Mouse (Mus musculus) hindbrain, embryonic 15.5 days (tissue): ENCODE measurements around the gene Tpd52l2. TPM values are rescaled to one million over a fixed set of nuclear protein-coding genes. Genes with fewer than 3 reads are reported as not detected.

Experiments used
- ATAC-seq: fragments of 200-750 bp; cut with Nextera tagmentation; 2 replicates; pipeline ENCODE4 v1.8.0; 2017; ENCODE audit warnings: low read depth, moderate number of reproducible peaks, moderate TSS enrichment; ENCODE audit not compliant: low FRiP score
- H3K27ac ChIP-seq: fragments of 300-500 bp; sonication (generic); replicated peaks from 2 replicates; pipeline ENCODE4 v1.5.1; 2015; ENCODE audit warnings: mild to moderate bottlenecking, inconsistent platforms
- H3K27me3 ChIP-seq: fragments of 300-500 bp; sonication (generic); 2 replicates; pipeline ENCODE4 v1.6.1; 2015; ENCODE audit warnings: control low read depth, inconsistent platforms
- H3K36me3 ChIP-seq: fragments of 300-500 bp; sonication (generic); 2 replicates; pipeline ENCODE4 v1.6.1; 2015; ENCODE audit warnings: control low read depth, inconsistent platforms
- H3K4me1 ChIP-seq: fragments of 300-500 bp; sonication (generic); replicated peaks from 2 replicates; pipeline ENCODE4 v1.6.1; 2015; ENCODE audit warnings: control low read depth, inconsistent platforms
- H3K4me2 ChIP-seq: fragments of 300-500 bp; sonication (generic); 2 replicates; pipeline ENCODE4 v1.6.1; 2015; ENCODE audit warnings: moderate library complexity, mild to moderate bottlenecking, inconsistent platforms
- H3K4me3 ChIP-seq: fragments of 300-500 bp; sonication (generic); 2 replicates; pipeline ENCODE4 v1.5.1; 2015; ENCODE audit warnings: mild to moderate bottlenecking, inconsistent platforms
- H3K9ac ChIP-seq: fragments of 300-500 bp; sonication (generic); 2 replicates; pipeline ENCODE4 v1.6.1; 2015; ENCODE audit warnings: inconsistent platforms
- H3K9me3 ChIP-seq: fragments of 300-500 bp; sonication (generic); 2 replicates; pipeline ENCODE4 v1.6.1; 2016; ENCODE audit warnings: control low read depth, inconsistent platforms
- WGBS: fragments of 180-500 bp; shearing (Covaris S2); methylation state at CpG from one replicate; pipeline ENCODE4 v1.1.7; 2015; 5-methylcytosine and 5-hydroxymethylcytosine counted together
- polyA plus RNA-seq: library from polyadenylated mRNA; unstranded; fragments of >200 nt; fragmentation: Nextera tagmentation; extraction: Ambion mirVana; gene quantifications from 2 replicates; pipeline ENCODE4 v1.2.1, GENCODE M21; 2015

The Tpd52l2 gene
- polyA plus RNA-seq = 117 and 118 TPM in 2 replicates

GRCm38 (mm10) chr2:181496831-181497547, at the start of gene Tpd52l2:
Gene Tpd52l2, plus strand, starts transcription at chr2:181497142.
- Histone ChIP-seq H3K4me1 (peaks cover 18% of the 10 kb centered on the region), H3K36me3 (peaks cover 23% of the 10 kb centered on the region), H3K27me3 (no peaks in the 10 kb centered on the region), H3K27ac (peak within 1 kb of the TSS; percentile 91), H3K4me3 (peak within 1 kb of the TSS; percentile 95), H3K9ac (peak within 1 kb of the TSS; percentile 96), H3K4me2 (peak within 1 kb of the TSS; percentile 99), H3K9me3 (no peaks in the 10 kb centered on the region)
- under 1% methylated on average over 46 of the region's 46 CpGs for WGBS
- peak; percentile 97 for ATAC-seq

GRCm38 (mm10) chr2:181452181-181452580, 44.8 kb upstream of the Tpd52l2 start:
- ATAC-seq = no peak
- Histone ChIP-seq H3K4me3 (no peak overlapping the region), H3K27me3 (no peaks in the 10 kb centered on the region; the same call in 1 of the 2 replicates), H3K27ac (no peak overlapping the region), H3K36me3 (no peaks in the 10 kb centered on the region), H3K4me2 (no peak overlapping the region), H3K9ac (no peak overlapping the region), H3K4me1 (peaks cover 6% of the 10 kb centered on the region; the same call in 1 of the 2 replicates), H3K9me3 (no peaks in the 10 kb centered on the region)
- 69% methylated on average over 4 of the region's 4 CpGs for WGBS

DNA sequence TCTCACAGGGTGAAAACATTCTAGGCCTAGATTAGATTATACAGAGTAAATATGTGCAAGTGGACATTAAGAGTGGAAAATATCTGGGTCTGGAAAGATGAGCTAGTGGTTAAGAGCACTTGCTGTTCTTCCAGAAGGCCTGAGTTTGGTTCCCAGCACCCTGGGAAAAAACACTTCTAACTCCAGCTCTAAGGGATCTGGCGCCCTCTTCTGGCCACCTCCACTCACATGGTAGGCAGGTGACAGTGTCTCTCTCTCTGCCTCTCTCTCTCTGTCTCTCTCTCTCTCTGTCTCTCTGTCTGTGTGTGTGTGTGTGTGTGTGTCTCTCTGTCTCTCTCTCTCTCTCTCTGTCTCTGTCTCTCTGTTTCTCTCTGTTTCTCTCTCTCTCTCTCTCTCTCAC, 43.7 kb upstream of the Tpd52l2 start:
- Histone ChIP-seq H3K9me3 (no peaks in the 10 kb centered on the region), H3K36me3 (no peaks in the 10 kb centered on the region), H3K9ac (no peak overlapping the region), H3K4me3 (no peak overlapping the region), H3K27me3 (no peaks in the 10 kb centered on the region; the same call in 1 of the 2 replicates), H3K27ac (no peak overlapping the region), H3K4me2 (no peak overlapping the region), H3K4me1 (peaks cover 16% of the 10 kb centered on the region)
- WGBS = 44% methylated on average over 1 of the region's 1 CpGs
- no peak for ATAC-seq

GRCm38 (mm10) chr2:181455899-181456298, 41.0 kb upstream of the Tpd52l2 start:
- no peak overlapping the region for H3K27ac ChIP-seq
- H3K9ac ChIP-seq = no peak overlapping the region
- peaks cover 30% of the 10 kb centered on the region for H3K4me1 ChIP-seq
- H3K27me3 ChIP-seq = no peaks in the 10 kb centered on the region; the same call in 1 of the 2 replicates
- H3K4me3 ChIP-seq = no peak overlapping the region
- 83% methylated on average over 2 of the region's 2 CpGs for WGBS
- H3K4me2 ChIP-seq = no peak overlapping the region
- H3K36me3 ChIP-seq = no peaks in the 10 kb centered on the region
- no peak for ATAC-seq
- no peaks in the 10 kb centered on the region for H3K9me3 ChIP-seq

DNA sequence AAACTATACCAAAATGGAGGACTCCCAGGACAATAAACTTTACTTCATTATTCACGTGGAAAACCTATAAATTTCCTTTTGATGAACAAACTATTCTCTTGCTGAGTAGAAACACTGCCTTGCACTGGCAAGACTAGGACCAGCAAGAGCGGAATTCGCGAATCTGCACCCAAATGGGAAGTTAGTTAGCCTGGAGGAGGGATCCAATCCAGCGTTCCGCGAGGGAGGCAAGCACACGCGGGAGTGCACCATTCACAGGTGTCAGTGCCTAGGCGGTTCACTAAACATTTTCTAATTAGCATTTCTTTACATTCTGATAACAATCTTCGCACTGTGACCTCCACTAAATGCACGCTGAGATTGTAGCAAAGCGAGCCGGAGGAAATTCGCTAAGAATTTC, 39.1 kb upstream of the Tpd52l2 start:
- H3K9me3 ChIP-seq = no peaks in the 10 kb centered on the region
- ATAC-seq = no peak
- peaks cover 33% of the 10 kb centered on the region for H3K4me1 ChIP-seq
- no peak overlapping the region for H3K27ac ChIP-seq
- peak overlapping the region; percentile 98 for H3K4me2 ChIP-seq
- H3K9ac ChIP-seq = peak overlapping the region; percentile 84
- WGBS = 2% methylated on average over 15 of the region's 15 CpGs
- H3K4me3 ChIP-seq = peak overlapping the region; percentile 81
- H3K27me3 ChIP-seq = no peaks in the 10 kb centered on the region; the same call in 1 of the 2 replicates
- no peaks in the 10 kb centered on the region for H3K36me3 ChIP-seq

- no peaks in the 10 kb centered on the region for H3K9me3 ChIP-seq
- peaks cover 40% of the 10 kb centered on the region for H3K4me1 ChIP-seq
- H3K27me3 ChIP-seq = no peaks in the 10 kb centered on the region; the same call in 1 of the 2 replicates
- ATAC-seq = 0 out of 2 replicates have a peak, but pooled peaks have one; percentile 1
- H3K4me2 ChIP-seq = peak overlapping the region; percentile 98
- H3K4me3 ChIP-seq = peak overlapping the region; percentile 81
- peak overlapping the region; percentile 72 for H3K27ac ChIP-seq
- H3K36me3 ChIP-seq = no peaks in the 10 kb centered on the region
- H3K9ac ChIP-seq = peak overlapping the region; percentile 84
- WGBS = under 1% methylated on average over 55 of the region's 72 CpGs
These were observed 38.4 kb upstream of the Tpd52l2 start for GRCm38 (mm10) chr2:181458411-181459152.

DNA sequence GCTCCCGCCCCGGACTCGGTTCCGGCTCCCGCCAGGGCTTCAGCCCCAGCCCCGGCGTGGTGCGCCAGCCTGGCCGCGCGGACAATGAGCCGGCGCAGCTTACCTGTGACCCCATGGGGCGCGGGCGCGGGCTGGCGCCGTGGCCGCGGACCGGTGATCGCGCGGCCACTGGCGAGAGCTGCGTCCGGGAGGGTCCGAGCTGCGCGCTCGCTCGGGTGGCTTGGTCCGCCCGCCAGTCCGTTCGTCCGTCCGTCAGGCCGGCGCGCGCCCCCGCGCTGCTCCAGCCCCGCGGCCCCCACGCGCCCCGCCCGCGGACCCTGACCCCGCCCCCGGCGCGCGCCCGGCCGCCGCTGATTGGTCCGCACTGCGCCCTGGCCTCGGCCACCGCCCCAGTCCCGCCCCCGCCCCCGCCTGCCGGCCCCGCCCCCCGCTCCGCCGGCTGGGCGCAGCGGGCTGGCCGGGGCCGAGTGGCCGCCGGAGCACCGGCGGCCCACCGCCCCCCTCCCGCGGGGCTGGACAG, 37.7 kb upstream of the Tpd52l2 start, which contains the start of gene Zbtb46:
TSS of gene Zbtb46 (minus strand) at position 274 of the 520 bp plus-strand sequence.
- H3K27ac ChIP-seq = peak within 1 kb of the TSS; percentile 72
- no peaks in the 10 kb centered on the region for H3K36me3 ChIP-seq
- peak; percentile 91 for ATAC-seq
- H3K4me2 ChIP-seq = peak within 1 kb of the TSS; percentile 98
- H3K9ac ChIP-seq = peak within 1 kb of the TSS; percentile 84
- no peaks in the 10 kb centered on the region for H3K9me3 ChIP-seq
- H3K27me3 ChIP-seq = no peaks in the 10 kb centered on the region; the same call in 1 of the 2 replicates
- WGBS = under 1% methylated on average over 58 of the region's 83 CpGs
- peak within 1 kb of the TSS; percentile 81 for H3K4me3 ChIP-seq
- peaks cover 41% of the 10 kb centered on the region for H3K4me1 ChIP-seq

DNA sequence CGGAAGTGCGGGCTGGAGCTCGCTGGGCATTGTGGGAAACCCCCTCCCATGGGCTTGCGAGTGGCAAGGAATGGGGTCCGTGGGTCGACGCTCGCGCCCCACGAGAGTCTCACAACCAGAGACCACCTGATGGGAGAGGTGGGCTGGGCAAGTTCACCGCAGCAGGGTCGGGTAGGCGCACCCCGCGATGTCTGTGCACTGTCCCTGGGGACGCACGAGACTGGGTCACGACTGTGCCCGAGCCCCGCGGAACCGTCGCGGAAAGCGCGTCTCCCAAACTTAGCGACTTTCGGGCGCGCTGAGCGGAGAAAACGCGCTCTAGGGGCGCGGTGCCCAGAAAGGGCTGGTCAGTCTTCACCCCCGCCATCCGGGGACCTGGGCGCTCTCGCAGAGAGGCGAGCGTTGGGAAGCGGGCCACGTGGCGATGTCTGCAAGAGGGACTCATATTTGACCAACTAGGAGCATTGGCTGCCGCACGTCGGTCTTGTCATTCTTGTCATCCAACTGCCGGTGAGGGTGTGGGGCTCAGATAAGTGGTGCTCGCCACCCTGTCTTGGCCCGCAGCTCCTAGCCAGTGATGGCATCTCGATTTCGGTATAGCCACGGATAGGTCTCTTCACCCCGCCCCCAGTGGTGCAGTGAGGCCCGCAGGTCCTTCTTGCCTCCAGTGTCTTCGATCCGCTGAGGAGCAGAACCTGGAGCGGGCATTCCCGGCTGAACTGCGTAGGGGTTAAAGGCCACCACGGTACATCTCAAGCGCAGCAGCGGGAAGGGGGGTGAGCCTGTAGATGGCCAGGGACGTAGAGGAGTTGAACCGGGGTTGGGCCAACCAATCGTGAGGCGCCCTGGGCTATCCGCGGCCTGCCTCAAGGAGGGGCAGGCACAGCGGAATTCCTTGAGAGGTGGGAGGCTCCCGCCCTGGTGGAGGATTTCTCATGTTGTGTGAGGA, 37.0 kb upstream of the Tpd52l2 start:
- H3K4me3 ChIP-seq = peak overlapping the region; percentile 81
- under 1% methylated on average over 62 of the region's 71 CpGs for WGBS
- peaks cover 41% of the 10 kb centered on the region for H3K4me1 ChIP-seq
- H3K27me3 ChIP-seq = no peaks in the 10 kb centered on the region; the same call in 1 of the 2 replicates
- no peaks in the 10 kb centered on the region for H3K9me3 ChIP-seq
- peak; percentile 20 for ATAC-seq
- H3K9ac ChIP-seq = peak overlapping the region; percentile 50
- H3K36me3 ChIP-seq = no peaks in the 10 kb centered on the region
- peak overlapping the region; percentile 98 for H3K4me2 ChIP-seq
- H3K27ac ChIP-seq = peak overlapping the region; percentile 61

GRCm38 (mm10) chr2:181461536-181462100, 35.3 kb upstream of the Tpd52l2 start:
- ATAC-seq = no peak
- no peak overlapping the region for H3K4me2 ChIP-seq
- H3K9me3 ChIP-seq = no peaks in the 10 kb centered on the region
- H3K27me3 ChIP-seq = no peaks in the 10 kb centered on the region; the same call in 1 of the 2 replicates
- no peaks in the 10 kb centered on the region for H3K36me3 ChIP-seq
- 79% methylated on average over 1 of the region's 1 CpGs for WGBS
- H3K27ac ChIP-seq = no peak overlapping the region
- no peak overlapping the region for H3K4me3 ChIP-seq
- H3K4me1 ChIP-seq = peaks cover 41% of the 10 kb centered on the region
- no peak overlapping the region for H3K9ac ChIP-seq

DNA sequence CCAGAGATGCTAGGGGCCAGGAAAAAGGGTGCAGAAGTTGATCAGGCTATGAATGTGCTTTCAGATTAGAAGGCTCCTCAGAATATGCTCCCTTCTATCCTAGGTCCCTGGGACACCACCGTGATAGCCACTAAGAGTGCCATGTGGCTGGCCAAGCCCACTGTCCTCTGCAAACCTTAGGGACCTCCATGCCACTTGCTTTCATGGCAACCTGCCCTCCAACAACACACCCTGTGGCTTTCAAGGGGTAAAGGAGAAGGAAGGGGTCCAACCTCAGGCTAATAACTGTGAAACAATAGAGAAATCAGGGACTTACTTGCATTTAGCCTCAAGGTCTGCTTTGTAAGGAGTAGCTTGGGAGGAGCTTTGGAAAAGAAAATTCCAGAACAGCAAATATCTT, 34.3 kb upstream of the Tpd52l2 start:
- Histone ChIP-seq H3K4me2 (peak overlapping the region; percentile 13; the same call in 1 of the 2 replicates), H3K9me3 (no peaks in the 10 kb centered on the region), H3K4me3 (no peak overlapping the region), H3K9ac (no peak overlapping the region), H3K27ac (0 out of 2 replicates have a peak overlapping the region, but pooled peaks have one; percentile 27), H3K27me3 (no peaks in the 10 kb centered on the region), H3K36me3 (no peaks in the 10 kb centered on the region), H3K4me1 (peaks cover 32% of the 10 kb centered on the region)
- WGBS = 83% methylated on average over 1 of the region's 1 CpGs
- no peak for ATAC-seq
